Mouse (Mus musculus) layer of hippocampus, adult 2 months (tissue): Measurements from ENCODE around the gene Sart3. TPM values are rescaled to one million over a fixed set of nuclear protein-coding genes. Genes with fewer than 3 reads are reported as not detected.
"Not testable (repeated sequence)": the region's sequence is repeated elsewhere in the genome, so short reads cannot be mapped to it uniquely, and the experiment has no call there.

Source experiments
- DNase-seq, 2 experiments: peaks; one replicate each; pipeline ENCODE4 v3.0.0; 2022; ENCODE audit warnings: low spot score in 2 of 2
- H3K27ac ChIP-seq: fragments of 200-600 bp; 2 replicates; pipeline ENCODE4 v1.8.1; 2022
- H3K4me3 ChIP-seq: fragments of 200-600 bp; 2 replicates; pipeline ENCODE4 v1.8.1; 2022; ENCODE audit warnings: mild to moderate bottlenecking
- CTCF ChIP-seq: fragments of 200-600 bp; conservative IDR thresholded peaks from 2 replicates; pipeline ENCODE4 v1.8.1; 2022; ENCODE audit warnings: antibody characterized with exemption, mild to moderate bottlenecking, moderate library complexity
- long read RNA-seq, 2 experiments: library from polyadenylated mRNA; stranded (forward); transcript quantifications; one replicate each; pipeline ENCODE4 v2.0.0; 2021; ENCODE audit warnings: borderline mapping rate in 2 of 2
- total RNA-seq, 2 experiments: library from RNA; stranded (reverse); gene quantifications; 2 replicates each; pipeline ENCODE4 v1.2.3; 2021

Gene Sart3
- 10 to 100 TPM; 53.5 to 54.4 TPM for total RNA-seq
- long read RNA-seq, experiment 1, full-length matches to known transcripts = 28 of 55 reads
- long read RNA-seq, experiment 1, partial matches to known transcripts = 6 of 55 reads
- long read RNA-seq, experiment 1, other reads (novel, unspliced or antisense) = 21 of 55 reads
- long read RNA-seq, experiment 2, full-length matches to known transcripts = 47 of 68 reads
- long read RNA-seq, experiment 2, partial matches to known transcripts = 4 of 68 reads
- long read RNA-seq, experiment 2, other reads (novel, unspliced or antisense) = 17 of 68 reads

- Histone ChIP-seq H3K27ac (peak within 1 kb of the TSS; percentile 100), H3K4me3 (peak within 1 kb of the TSS; percentile 96)
- no peak for TF ChIP-seq CTCF
- DNase-seq = peak; percentile 94 to 95
Observed at GRCm38 (mm10) chr5:113772450-113772895, at the start of gene Sart3, which contains the start of gene Iscu. Gene Sart3 (minus strand): TSS chr5:113772510. Gene Iscu (plus strand): TSS chr5:113772748.

GRCm38 (mm10) chr5:113818572-113818971 is 46.3 kb upstream of the Sart3 start:
- Histone ChIP-seq H3K4me3 (no peak overlapping the region), H3K27ac (no peak overlapping the region)
- no peak for TF ChIP-seq CTCF
- DNase-seq = no peak

DNA sequence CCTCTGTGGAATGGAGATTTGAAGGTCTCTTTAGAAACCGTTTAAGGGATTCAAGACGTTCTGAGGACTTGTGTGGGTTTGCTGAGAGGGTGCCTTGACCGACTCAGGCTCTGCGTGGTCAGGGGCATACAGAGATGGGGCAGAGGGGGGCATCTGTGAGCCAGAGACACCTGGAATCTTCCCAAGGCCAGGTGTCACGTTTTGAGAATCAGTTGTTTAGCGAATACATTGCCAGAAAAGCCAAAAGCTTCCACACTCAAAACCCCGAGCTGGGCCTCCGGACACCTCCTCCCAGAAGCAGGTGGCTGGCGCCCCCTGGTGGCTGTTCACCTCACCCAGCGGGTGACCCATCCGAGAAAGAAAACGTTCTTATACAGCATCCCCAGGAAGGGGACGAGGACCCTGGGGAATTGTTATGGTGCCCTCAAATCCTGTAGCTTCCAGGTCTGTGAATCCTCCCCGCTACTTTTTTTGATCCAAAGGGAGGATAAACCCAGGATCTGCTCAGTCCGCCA is 43.4 kb upstream of the Sart3 start:
- no peak overlapping the region for H3K27ac ChIP-seq
- DNase-seq = peak; percentile 27 to 77

DNA sequence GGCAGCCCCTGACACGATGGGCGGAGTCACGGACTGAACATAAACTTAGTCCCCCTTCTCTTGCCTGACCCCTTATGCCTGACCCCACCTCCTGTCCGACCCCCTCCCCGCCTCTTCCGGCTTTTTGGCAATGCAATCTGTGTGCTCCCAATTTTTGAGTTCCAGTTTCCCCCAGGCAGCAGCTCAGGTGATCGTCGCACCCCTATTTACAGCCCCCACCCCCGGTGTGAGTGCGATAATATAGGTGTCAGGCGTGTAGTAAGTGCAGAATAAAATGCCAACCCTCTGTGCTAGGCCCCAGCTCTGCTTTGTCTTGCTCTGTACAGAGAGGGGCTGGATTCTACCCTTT is 42.7 kb upstream of the Sart3 start:
- Histone ChIP-seq H3K27ac (no peak overlapping the region), H3K4me3 (no peak overlapping the region)
- no peak for TF ChIP-seq CTCF
- DNase-seq = no peak

More for the DNA sequence above, 43.4 kb upstream of the Sart3 start:
- TF ChIP-seq CTCF = peak; percentile 95
- H3K4me3 ChIP-seq = no peak overlapping the region

- Histone ChIP-seq H3K4me3 (no peak overlapping the region), H3K27ac (no peak overlapping the region)
- DNase-seq = no peak
- no peak for TF ChIP-seq CTCF
Observed at GRCm38 (mm10) chr5:113814111-113815040, 42.1 kb upstream of the Sart3 start.

DNA sequence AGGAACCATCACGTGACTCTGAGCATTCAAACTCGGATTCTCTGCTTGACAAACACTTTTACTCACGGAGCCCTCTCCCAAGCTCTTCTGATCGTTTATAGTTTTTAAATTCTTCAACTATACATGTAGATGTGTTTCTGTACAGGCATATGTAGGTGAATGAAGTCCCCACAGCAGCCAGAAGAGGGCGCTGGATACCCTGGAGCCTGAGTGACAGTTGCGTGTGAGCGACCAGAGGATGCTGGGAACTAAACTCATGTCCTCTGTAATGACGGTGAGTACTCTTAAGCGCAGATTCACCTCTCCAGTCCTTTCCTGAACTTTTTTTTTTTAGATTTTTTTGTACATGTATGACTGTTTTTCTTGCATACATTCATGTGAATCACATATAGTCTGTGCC is 41.3 kb upstream of the Sart3 start:
- peak; percentile 54 for TF ChIP-seq CTCF
- no peak for DNase-seq

GRCm38 (mm10) chr5:113812638-113813037 is 40.3 kb upstream of the Sart3 start:
- H3K4me3 ChIP-seq = no peak overlapping the region
- TF ChIP-seq CTCF = no peak
- no peak overlapping the region for H3K27ac ChIP-seq
- no peak for DNase-seq

More for the DNA sequence above, 41.3 kb upstream of the Sart3 start:
- Histone ChIP-seq H3K4me3 (no peak overlapping the region), H3K27ac (no peak overlapping the region)

- DNase-seq, H3K4me3 ChIP-seq, H3K27ac ChIP-seq: not testable (repeated sequence)
- TF ChIP-seq CTCF = peak; percentile 49
Observed at GRCm38 (mm10) chr5:113811824-113812420, 39.6 kb upstream of the Sart3 start.

DNA sequence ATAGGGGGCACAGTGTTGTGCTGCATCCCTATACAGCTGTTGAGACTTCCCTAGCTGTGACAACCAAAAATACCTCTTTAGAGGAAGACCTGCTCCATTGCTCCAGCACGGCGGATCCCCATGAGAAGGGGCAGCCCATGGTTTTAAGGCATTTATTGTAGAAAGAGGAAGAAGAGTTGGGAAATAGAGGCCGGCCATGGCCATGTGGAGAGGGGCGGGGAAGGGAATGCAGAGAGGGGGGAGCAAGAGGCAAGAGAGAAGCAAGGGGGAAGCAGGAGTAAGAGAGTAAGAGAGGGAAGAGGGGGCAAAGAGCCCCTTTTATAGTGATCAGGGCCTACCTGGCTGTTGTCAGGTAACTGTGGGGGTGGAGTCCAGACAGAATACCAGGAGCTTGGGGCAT is 37.8 kb upstream of the Sart3 start:
- DNase-seq = no peak
- no peak for TF ChIP-seq CTCF
- Histone ChIP-seq H3K27ac (no peak overlapping the region), H3K4me3 (no peak overlapping the region)

- H3K4me3 ChIP-seq = no peak overlapping the region
- TF ChIP-seq CTCF = no peak
- DNase-seq = no peak
- H3K27ac ChIP-seq = no peak overlapping the region
Observed at GRCm38 (mm10) chr5:113808177-113808576, 35.9 kb upstream of the Sart3 start.

- TF ChIP-seq CTCF = no peak
- Histone ChIP-seq H3K4me3 (no peak overlapping the region), H3K27ac (no peak overlapping the region)
- no peak for DNase-seq
Observed at GRCm38 (mm10) chr5:113807712-113808111, 35.4 kb upstream of the Sart3 start.

GRCm38 (mm10) chr5:113806414-113806813 is 34.1 kb upstream of the Sart3 start:
- Histone ChIP-seq H3K4me3 (no peak overlapping the region), H3K27ac (no peak overlapping the region)
- DNase-seq = no peak
- no peak for TF ChIP-seq CTCF

GRCm38 (mm10) chr5:113805301-113805700 is 33.0 kb upstream of the Sart3 start:
- no peak for DNase-seq
- no peak overlapping the region for H3K27ac ChIP-seq
- H3K4me3 ChIP-seq = no peak overlapping the region
- no peak for TF ChIP-seq CTCF
